Mouse (Mus musculus) liver, embryonic 14 days (tissue): ENCODE results near the gene Ugt2a2. TPM values are rescaled to one million over a fixed set of nuclear protein-coding genes. Genes with fewer than 3 reads are reported as not detected.

Source experiments
- polyA plus RNA-seq: library from polyadenylated mRNA; depleted of rRNA; stranded (reverse); fragments of >200 nt; gene quantifications from 2 replicates; pipeline ENCODE4 v1.2.3, GENCODE M21; 2012; rRNA removed

The Ugt2a2 gene
- not detected in 2 replicates for polyA plus RNA-seq

DNA sequence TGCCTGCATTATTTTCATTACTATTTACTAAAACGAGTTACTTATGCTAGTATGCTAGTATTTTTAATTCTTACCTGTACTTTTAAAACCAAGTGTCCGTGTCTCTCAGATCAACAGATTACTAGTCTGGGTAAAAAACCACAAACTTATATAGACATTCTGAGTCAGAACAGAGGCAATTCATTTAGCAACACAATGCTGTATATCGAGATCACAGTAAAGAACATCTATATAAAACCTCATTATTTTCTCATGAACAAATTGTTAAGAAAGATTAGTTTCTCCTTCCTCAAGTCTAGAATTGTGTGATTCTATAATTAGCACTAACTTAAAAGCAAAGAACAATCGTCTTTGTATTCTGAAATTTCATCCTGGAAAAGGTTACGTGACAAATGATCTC, at the start of gene Ugt2a2:
TSS of gene Ugt2a2 (minus strand) at position 101 of the 400 bp plus-strand sequence.

DNA sequence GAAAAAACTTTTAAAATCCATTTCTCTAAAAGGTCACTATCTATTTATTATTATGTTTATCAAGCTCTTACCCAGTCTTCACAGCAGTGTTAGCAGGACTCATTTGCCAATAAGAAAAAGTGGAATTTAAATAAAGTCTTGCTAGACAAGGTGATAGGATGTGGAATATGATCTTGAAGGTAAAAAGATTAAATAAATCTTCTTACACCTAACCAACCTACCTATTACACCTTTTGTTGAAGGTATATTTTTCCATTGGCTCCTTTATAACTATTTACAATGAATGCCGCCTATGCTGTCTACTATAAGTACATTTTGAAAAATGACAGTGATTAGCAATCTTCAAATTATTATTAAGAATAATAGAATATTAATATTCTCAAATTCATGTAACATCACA, 8.7 kb upstream of the Ugt2a2 start, which contains the start of gene Ugt2a1:
TSS of gene Ugt2a1 (minus strand) at position 101 of the 400 bp plus-strand sequence.

DNA sequence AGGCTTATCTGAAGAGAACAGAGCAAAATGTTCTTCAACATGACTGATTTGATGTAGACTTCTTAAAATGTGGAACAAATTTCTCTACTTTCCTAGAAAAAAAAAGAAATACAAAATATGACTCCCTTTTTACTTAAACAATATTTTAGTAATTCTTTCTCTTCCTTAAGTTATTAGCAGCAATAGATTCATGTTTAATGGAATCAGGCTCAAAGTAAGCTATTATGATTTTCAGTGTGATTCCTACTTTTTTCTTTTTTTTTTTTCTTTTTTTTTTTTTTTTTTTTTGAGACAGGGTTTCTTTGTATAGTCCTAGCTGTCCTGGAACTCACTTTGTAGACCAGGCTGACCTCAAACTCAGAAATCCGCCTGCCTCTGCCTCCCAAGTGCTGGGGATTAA, 4.6 kb upstream of the Ugt2a2 start, which contains the start of gene Gm43638:
TSS of gene Gm43638 (minus strand) at position 101 of the 400 bp plus-strand sequence.

DNA sequence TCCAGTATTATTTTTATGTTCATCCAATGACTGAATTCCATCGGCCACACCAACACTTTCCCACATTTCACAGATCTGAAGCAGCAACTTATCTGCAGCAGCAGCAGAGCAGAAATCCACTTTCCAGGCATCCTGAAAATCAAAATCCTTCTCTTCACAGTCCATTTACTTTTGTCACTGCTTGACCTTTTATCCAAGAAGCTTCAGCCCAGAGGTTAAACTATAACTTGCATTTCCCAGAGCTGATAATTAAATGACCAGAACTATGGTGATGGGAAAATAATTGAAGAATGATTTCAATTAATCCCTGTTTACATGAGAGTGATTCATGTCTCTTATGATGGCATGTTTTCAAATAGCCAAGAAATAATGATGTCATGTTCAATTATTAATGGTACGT, 58.0 kb downstream of the Ugt2a2 start, which contains the start of gene Ugt2b38:
TSS of gene Ugt2b38 (minus strand) at position 163 of the 400 bp plus-strand sequence.

Other genes starting within 250 kb of the Ugt2a2 start
- not detected in 2 replicates for gene Ugt2b37, start 227.5 kb downstream of the Ugt2a2 start, polyA plus RNA-seq
- not detected in 2 replicates for gene Ugt2a3, start 145.1 kb downstream of the Ugt2a2 start, polyA plus RNA-seq
- gene Ugt2b38, start 58.1 kb downstream of the Ugt2a2 start, polyA plus RNA-seq: not detected in 2 replicates
- gene Gm43638, start 4.5 kb upstream of the Ugt2a2 start, polyA plus RNA-seq: not detected in 2 replicates
- not detected in 2 replicates for gene Ugt2a1, start 8.6 kb upstream of the Ugt2a2 start, polyA plus RNA-seq
- gene Sult1b1, start 55.9 kb upstream of the Ugt2a2 start, polyA plus RNA-seq: 0.54 and 0.56 TPM in 2 replicates
- 1.2 and 1.4 TPM in 2 replicates for gene Sult1d1, start 86.8 kb upstream of the Ugt2a2 start, polyA plus RNA-seq
- not detected in 2 replicates for gene Sult1e1, start 109.3 kb upstream of the Ugt2a2 start, polyA plus RNA-seq
- gene Csn1s1, start 183.9 kb upstream of the Ugt2a2 start, polyA plus RNA-seq: not detected in 2 replicates
- not detected in 2 replicates for gene Csn2, start 217.4 kb upstream of the Ugt2a2 start, polyA plus RNA-seq